Mouse (Mus musculus) embryonic facial prominence, embryonic 11.5 days (tissue): ENCODE measurements around the gene Wdr6. TPM values are rescaled to one million over a fixed set of nuclear protein-coding genes. Genes with fewer than 3 reads are reported as not detected.

ENCODE experiments used
- ATAC-seq: fragments of 200-750 bp; cut with Nextera tagmentation; replicated peaks from 2 replicates; pipeline ENCODE4 v1.8.0; 2017; ENCODE audit warnings: low read depth; ENCODE audit not compliant: insufficient number of reproducible peaks, low FRiP score, low TSS enrichment
- DNase-seq: peaks from one replicate; pipeline ENCODE4 v3.0.0-alpha.2; 2015; ENCODE audit warnings: low spot score
- H3K27ac ChIP-seq: fragments of 300-500 bp; sonication (generic); replicated peaks from 2 replicates; pipeline ENCODE4 v1.5.1; 2014; ENCODE audit warnings: mild to moderate bottlenecking, low read depth, low read length, control low read depth
- H3K27me3 ChIP-seq: fragments of 300-500 bp; sonication (generic); 2 replicates; pipeline ENCODE4 v1.6.1; 2014; ENCODE audit warnings: mild to moderate bottlenecking, low read length, moderate library complexity, mixed read lengths; ENCODE audit not compliant: control insufficient read depth, insufficient read depth
- H3K36me3 ChIP-seq: fragments of 300-500 bp; sonication (generic); replicated peaks from 2 replicates; pipeline ENCODE4 v1.6.1; 2014; ENCODE audit warnings: low read depth, mild to moderate bottlenecking, low read length, moderate library complexity, mixed read lengths; ENCODE audit not compliant: control insufficient read depth, insufficient read depth
- H3K4me1 ChIP-seq: fragments of 300-500 bp; sonication (generic); 2 replicates; pipeline ENCODE4 v1.6.1; 2014; ENCODE audit warnings: low read length, mixed read lengths; ENCODE audit not compliant: control insufficient read depth, insufficient read depth
- H3K4me2 ChIP-seq: fragments of 300-500 bp; sonication (generic); 2 replicates; pipeline ENCODE4 v1.6.1; 2014; ENCODE audit warnings: low read depth, mild to moderate bottlenecking, control low read depth, low read length, moderate library complexity
- H3K4me3 ChIP-seq: fragments of 300-500 bp; sonication (generic); 2 replicates; pipeline ENCODE4 v1.5.1; 2014; ENCODE audit warnings: low read depth, low read length, control low read depth
- H3K9ac ChIP-seq: fragments of 300-500 bp; sonication (generic); replicated peaks from 2 replicates; pipeline ENCODE4 v1.6.1; 2014; ENCODE audit warnings: mild to moderate bottlenecking, control low read depth, low read length
- H3K9me3 ChIP-seq: fragments of 300-500 bp; sonication (generic); replicated peaks from 2 replicates; pipeline ENCODE4 v1.6.1; 2016; ENCODE audit warnings: mild to moderate bottlenecking, low read length, inconsistent platforms, mixed read lengths; ENCODE audit not compliant: control insufficient read depth
- WGBS: fragments of 180-500 bp; shearing (Covaris S2); extraction: QIAGEN DNeasy Blood & Tissue Kit; methylation state at CpG from one replicate; pipeline ENCODE4 v1.1.7; 2014; 5-methylcytosine and 5-hydroxymethylcytosine counted together
- polyA plus RNA-seq: library from polyadenylated mRNA; unstranded; fragments of >200 nt; fragmentation: Nextera tagmentation; extraction: Ambion mirVana; gene quantifications from 2 replicates; pipeline ENCODE4 v1.2.1, GENCODE M21; 2014

The Wdr6 gene
- polyA plus RNA-seq, 1 experiment from 2014 or later, result 118 TPM

- ATAC-seq (peak; percentile 4; the same call in 1 of the 2 replicates), DNase-seq (peak; percentile 86)
- Histone ChIP-seq H3K9ac (peak overlapping the region; percentile 63), H3K4me2 (peak overlapping the region; percentile 97), H3K27ac (peak overlapping the region; percentile 41), H3K4me1 (peaks cover 16% of the 10 kb centered on the region), H3K4me3 (peak overlapping the region; percentile 40), H3K36me3 (peaks cover 21% of the 10 kb centered on the region), H3K9me3 (no peaks in the 10 kb centered on the region), H3K27me3 (no peaks in the 10 kb centered on the region)
- WGBS, result under 1% methylated on average over 40 of the region's 40 CpGs
Observed at GRCm38 (mm10) chr9:108570207-108570896, 8.2 kb downstream of the Wdr6 start.

- peak; percentile 97 for DNase-seq
- ATAC-seq, result peak; percentile 65
- peak within 1 kb of the TSS; percentile 41 for H3K27ac ChIP-seq
- peak within 1 kb of the TSS; percentile 63 for H3K9ac ChIP-seq
- no peaks in the 10 kb centered on the region for H3K27me3 ChIP-seq
- H3K4me3 ChIP-seq, result peak within 1 kb of the TSS; percentile 40
- peak within 1 kb of the TSS; percentile 97 for H3K4me2 ChIP-seq
- H3K9me3 ChIP-seq, result no peaks in the 10 kb centered on the region
- H3K4me1 ChIP-seq, result peaks cover 12% of the 10 kb centered on the region
- 6% methylated on average over 42 of the region's 42 CpGs for WGBS
- H3K36me3 ChIP-seq, result peaks cover 21% of the 10 kb centered on the region
Observed at GRCm38 (mm10) chr9:108569381-108570206, 8.9 kb downstream of the Wdr6 start, which contains the start of gene Dalrd3. Gene Dalrd3 (plus strand): TSS chr9:108569886.

- Histone ChIP-seq H3K4me3 (peak overlapping the region; percentile 72; the same call in 1 of the 2 replicates), H3K9ac (no peak overlapping the region; the same call in 1 of the 2 replicates), H3K4me1 (peaks cover 10% of the 10 kb centered on the region), H3K9me3 (no peaks in the 10 kb centered on the region), H3K27me3 (no peaks in the 10 kb centered on the region), H3K4me2 (peak overlapping the region; percentile 97; the same call in 1 of the 2 replicates), H3K36me3 (peaks cover 17% of the 10 kb centered on the region), H3K27ac (no peak overlapping the region)
- ATAC-seq (no peak), DNase-seq (no peak)
- 72% methylated on average over 17 of the region's 17 CpGs for WGBS
Observed at GRCm38 (mm10) chr9:108568511-108568921, 10.0 kb downstream of the Wdr6 start.

GRCm38 (mm10) chr9:108567931-108568419 lies 10.6 kb downstream of the Wdr6 start:
- H3K27ac ChIP-seq, result peak overlapping the region; percentile 76
- H3K36me3 ChIP-seq, result peaks cover 12% of the 10 kb centered on the region
- peak overlapping the region; percentile 72 for H3K4me3 ChIP-seq
- peak overlapping the region; percentile 82 for H3K9ac ChIP-seq
- peaks cover 10% of the 10 kb centered on the region for H3K4me1 ChIP-seq
- no peaks in the 10 kb centered on the region for H3K9me3 ChIP-seq
- no peaks in the 10 kb centered on the region for H3K27me3 ChIP-seq
- 6% methylated on average over 18 of the region's 18 CpGs for WGBS
- peak overlapping the region; percentile 97 for H3K4me2 ChIP-seq
- DNase-seq, result peak; percentile 24
- ATAC-seq, result no peak

- Histone ChIP-seq H3K4me2 (peak within 1 kb of the TSS; percentile 97), H3K27ac (peak within 1 kb of the TSS; percentile 76), H3K9ac (peak within 1 kb of the TSS; percentile 82), H3K4me1 (peaks cover 10% of the 10 kb centered on the region), H3K36me3 (peaks cover 4% of the 10 kb centered on the region), H3K27me3 (no peaks in the 10 kb centered on the region), H3K4me3 (peak within 1 kb of the TSS; percentile 72), H3K9me3 (no peaks in the 10 kb centered on the region)
- ATAC-seq (peak; percentile 77), DNase-seq (peak; percentile 96)
- under 1% methylated on average over 73 of the region's 73 CpGs for whole genome bisulfite sequencing
Observed at GRCm38 (mm10) chr9:108566815-108567776, 11.4 kb downstream of the Wdr6 start, which contains the start of gene Ndufaf3. Gene Ndufaf3 (minus strand): TSS chr9:108567434.

- peaks cover 10% of the 10 kb centered on the region for H3K4me1 ChIP-seq
- 12% methylated on average over 35 of the region's 35 CpGs for WGBS
- no peaks in the 10 kb centered on the region; the same call in none of the 2 replicates for H3K36me3 ChIP-seq
Observed at GRCm38 (mm10) chr9:108565881-108566814, 12.4 kb downstream of the Wdr6 start.

More at GRCm38 (mm10) chr9:108565881-108566814, 12.4 kb downstream of the Wdr6 start:
- peak overlapping the region; percentile 76 for H3K27ac ChIP-seq
- H3K27me3 ChIP-seq, result no peaks in the 10 kb centered on the region
- no peaks in the 10 kb centered on the region for H3K9me3 ChIP-seq
- no peak for DNase-seq
- ATAC-seq, result no peak
- peak overlapping the region; percentile 97 for H3K4me2 ChIP-seq
- H3K4me3 ChIP-seq, result peak overlapping the region; percentile 72
- peak overlapping the region; percentile 82 for H3K9ac ChIP-seq
